Mouse (Mus musculus): Measurements from ENCODE around the gene Arpin.

Gene Arpin

DNA sequence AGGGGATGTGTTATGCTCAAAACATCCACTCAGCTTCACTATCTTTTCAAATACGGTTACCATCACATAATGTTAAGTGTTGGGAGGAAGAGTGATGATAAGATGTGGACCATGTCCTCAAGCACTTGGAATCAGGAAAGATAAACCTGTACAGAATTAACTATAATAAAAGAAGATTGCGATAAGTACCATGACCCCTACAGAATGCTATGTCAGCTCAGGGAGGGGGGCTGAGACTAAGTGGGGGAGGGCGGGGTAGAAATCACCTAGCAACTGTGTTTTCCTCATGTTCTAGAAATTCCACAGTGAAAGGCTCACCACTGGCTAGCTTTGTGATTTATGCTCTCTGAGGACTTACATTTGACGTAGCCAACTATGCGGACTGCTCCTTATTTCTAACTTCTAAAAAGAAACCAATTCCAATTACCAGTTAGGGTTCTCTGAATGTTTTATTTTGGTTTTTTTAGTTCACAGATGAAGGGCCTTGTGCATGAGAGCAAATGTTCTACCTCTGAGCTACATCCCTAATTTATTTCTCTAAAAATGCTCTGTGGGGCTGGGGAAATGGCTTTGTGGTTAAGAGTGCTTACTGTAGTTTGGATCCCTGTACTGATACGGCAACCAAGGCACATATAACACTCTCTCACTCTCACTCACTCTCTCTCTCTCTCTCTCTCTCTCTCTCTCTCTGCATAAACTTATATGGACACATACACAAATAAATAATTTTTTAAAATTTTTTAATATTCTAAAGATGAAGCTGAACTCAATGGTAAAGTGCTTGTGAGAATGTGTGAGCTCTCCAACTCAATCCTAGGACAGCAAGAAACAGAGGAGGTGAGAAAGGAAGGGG lies 42.4 kb downstream of the Arpin start:
- no peak for DNase-seq (ENCODE audit: low spot score in 2 of 2)

DNA sequence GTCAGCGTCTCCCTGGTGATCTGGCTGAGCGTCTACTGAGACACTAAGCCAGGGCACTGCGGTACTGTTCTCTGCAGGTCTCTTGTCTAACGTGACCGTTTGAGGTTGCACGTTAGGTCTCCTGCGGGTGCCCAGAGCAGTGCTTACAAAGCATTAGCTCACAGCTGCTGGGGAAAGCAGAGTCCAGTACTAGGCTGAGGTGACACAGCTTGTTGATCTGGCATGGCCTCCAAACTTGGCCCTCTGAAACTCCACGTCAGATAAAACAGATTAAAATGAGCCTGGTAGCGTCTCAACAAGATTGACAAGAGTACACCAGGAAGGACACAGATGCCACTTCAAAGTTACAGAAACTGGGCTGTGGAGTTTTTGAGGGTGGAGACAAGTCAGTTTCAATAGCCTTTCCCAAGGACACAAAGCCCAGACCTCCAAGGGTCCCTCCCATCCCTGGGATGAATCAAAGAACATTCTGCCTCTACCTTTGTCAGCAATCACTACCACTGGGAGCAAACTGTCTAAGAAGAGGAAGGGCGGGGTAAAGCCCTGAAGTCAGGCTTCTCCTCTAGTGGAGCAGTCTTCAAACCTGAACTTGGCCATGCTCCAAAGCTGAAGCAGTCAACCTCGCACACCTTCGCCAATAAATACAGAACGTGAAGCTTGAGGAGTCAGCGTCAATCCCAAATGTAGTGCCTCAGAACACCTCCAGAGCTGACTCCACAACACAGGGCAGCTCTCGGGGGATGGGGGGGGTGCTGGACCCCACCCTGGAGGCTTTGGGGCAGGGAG lies 44.5 kb downstream of the Arpin start:
- no peak for DNase-seq (ENCODE audit: low spot score in 2 of 2)

DNA sequence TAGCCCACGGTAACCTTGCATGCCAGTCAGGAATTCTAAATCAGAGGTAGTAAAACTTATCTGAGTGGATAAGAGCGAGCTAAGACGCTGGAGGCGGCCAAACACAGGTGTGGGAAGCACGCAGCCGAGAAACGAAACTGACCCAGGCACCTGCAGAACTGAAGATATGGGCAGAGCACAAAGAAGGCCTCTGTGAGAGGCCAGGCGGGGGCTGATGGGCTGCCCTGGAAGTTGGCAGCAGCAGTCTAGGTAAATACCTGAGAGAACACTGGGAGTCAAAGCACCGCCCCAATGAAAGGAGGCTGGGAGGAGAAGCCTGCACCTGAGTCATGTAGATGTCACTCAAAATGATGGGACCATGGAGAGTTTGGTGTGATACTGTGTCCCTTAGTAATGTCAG lies 46.6 kb downstream of the Arpin start:
- no peak for DNase-seq (ENCODE audit: low spot score in 2 of 2)

DNA sequence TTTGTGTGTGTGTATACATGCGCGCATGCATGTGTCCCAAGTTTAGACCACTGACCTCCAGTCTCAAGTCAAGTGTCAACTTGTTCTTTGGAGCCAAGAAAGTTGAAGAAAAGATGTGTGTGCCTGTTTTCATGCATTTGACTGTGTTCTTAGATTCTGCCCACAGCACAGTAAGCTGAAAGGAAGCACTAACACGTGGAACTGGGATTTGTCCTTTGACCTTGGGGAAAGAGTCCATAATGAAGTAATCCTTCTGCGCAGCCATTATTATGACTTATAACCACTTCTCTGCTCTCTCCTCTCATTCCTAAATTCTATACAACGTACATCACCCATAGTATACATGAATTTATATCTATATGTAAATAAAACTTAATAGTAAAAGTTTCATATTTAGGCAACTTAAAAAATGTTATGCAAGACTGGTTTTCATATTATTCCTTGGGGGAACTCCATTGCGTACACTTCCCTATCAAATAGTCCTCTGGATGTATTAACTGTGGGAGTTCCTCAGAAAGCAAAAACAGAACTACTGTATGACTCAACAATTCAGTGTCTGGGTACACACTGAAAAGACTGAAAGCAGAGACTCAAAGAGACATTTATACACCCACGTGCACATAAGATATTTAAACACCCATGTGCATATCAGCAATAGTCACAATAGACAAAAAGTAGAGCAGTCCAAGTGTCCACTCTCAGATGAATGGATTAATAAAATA lies 51.4 kb downstream of the Arpin start:
- DNase-seq (ENCODE audit: low spot score in 2 of 2) = no peak

DNA sequence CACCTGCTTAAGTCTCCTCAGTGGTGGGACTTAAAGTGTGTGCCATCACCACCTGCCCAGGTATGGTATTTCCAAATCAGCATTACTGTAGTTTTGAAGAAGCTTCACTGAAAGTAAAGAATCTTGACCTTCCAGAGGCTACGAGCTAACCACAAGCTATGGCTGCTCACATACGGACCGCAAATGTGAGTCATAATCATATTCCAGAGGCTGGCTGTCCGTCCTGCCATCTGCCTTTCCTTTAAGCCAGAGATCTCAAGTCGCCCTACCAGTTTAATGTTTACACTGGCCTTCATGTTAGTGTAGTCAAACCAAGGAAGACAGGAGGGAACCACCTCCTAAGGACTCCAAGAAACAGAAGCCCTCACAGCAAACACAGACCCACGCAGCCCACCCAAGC lies 53.3 kb downstream of the Arpin start:
- DNase-seq (ENCODE audit: low spot score in 2 of 2) = no peak

DNA sequence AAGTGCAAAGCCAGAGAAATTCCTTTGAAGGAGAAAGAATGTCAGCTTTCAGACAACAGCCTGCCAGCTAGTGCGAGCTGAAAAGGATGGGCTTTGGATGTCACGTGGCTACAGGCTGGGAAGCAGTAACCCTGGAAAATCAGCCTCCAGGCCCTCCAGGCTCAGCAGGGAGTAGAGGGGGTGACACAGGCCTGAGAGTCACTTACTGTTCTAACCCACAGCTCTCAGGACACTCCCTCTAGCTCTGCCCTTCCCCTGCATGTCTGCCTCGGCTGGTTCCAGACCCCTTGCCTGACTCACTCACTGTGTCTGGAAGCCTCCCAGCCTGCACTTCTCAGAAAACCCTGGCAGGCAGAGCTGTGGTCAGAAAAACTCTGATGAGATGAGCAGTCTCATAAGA lies 54.2 kb downstream of the Arpin start:
- no peak for DNase-seq (ENCODE audit: low spot score in 2 of 2)

DNA sequence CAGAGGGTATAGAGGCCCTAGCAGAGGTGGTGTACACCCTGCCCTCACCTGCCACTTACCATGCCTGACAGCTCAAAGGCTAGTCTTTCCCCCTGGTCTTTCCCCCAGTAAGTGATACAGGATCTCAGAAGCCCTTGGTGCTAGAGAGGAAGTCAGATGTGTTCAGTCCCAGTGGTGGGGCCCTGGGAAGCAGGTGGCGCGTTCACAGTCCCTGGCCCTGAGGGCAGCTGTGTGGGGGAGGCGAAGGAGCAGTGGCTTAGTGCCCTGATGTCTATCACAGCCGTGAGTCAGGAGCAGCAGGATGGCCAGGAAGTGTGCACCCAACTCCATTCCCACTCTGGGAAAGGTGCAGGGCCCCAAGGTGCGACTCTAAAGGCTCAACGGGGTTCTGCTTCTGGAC lies 55.1 kb downstream of the Arpin start:
- no peak for DNase-seq (ENCODE audit: low spot score in 2 of 2)

DNA sequence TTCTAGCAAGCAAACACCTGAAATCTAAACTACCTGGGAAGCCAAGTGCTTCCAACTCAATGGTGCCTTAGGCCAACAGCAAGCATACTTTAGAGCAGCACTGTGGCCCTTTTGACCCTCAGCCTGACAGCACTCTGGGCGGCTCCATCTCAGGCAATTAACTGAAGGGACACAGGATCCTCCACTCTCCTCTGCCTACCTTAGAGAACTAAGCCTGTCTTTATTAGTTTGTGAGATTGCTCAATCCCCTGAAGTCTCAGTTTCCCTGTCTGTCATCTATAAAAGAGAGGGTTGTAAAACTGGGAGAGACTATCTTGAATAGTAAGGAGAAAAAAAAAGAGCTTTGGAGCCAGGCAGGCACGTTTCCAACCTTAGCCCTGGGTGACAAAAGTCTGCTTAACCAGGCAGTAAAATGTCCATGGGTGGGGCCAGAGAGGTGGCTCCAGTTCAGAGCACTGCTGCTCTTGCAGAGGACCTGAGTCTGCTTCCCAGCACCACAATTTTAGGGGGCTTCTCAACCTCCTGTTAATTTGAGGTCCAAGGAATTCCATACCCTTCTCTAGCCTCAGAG lies 56.6 kb downstream of the Arpin start:
- DNase-seq (ENCODE audit: low spot score in 2 of 2) = no peak

All from right cerebral cortex, postnatal 36 days (tissue).